In the genomic region with DNA sequence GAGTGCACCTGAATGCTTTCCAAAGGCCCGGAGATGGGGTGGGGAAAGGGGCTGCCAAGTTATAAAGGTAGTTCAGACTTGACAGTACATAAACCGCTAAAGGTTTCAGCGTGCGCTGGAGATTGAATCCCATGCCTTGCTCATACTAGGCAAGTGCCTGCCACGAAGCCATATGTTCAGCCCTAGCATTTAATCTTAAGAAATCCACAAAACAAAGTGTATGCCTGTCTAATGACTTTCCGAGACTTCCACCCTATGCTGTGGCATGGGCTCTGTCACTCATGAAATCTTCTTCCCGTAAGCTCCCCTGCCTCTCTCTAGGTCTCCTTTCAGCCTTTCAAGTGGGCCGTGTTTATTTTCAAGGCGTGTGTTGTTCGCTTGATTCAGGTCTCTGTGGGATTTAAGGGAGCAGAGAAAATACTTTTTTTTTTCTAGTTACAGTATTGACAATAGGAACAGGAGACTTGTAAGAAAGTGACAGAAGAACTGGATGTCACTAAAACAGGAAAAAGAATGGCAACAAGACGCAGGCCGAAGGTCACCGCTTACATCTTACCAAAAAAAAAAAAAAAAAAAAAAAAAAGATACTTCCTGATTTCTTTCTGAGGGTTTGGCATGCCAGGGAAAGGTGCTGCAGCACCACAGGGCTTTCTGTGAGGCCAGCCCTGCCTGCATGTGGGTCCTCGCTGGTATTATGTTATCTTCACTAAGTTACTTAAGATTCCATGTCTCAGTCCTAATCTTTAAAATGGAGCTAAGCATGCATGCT, we compare ENCODE assay signal across 9 mouse cellular contexts. TPM values are rescaled to one million over a fixed set of nuclear protein-coding genes. Genes with fewer than 3 reads are reported as not detected.
DNase-seq lines count a peak whose midpoint lies in the region; ATAC-seq and TF ChIP-seq lines count a peak whose summit lies in the region.
"Had no signal": no experiment of that assay in that cellular context is flagged by ENCODE, and none has a peak within 500 bp of the region (broad histone marks: within the 10 kb centered on the region; RNA-seq: fewer than 3 reads in every experiment).

No protein-coding gene starts in this region.

- peaks cover 74% of the 10 kb centered on the region for H3K4me1 ChIP-seq in lung, embryonic 16.5 days (replicated peaks; ENCODE audit: control insufficient read depth, insufficient read depth, low read length)
- H3K4me1 ChIP-seq in liver, embryonic 12.5 days = peaks cover 74% of the 10 kb centered on the region
- H3K4me1 ChIP-seq in stomach, embryonic 16.5 days (ENCODE audit: control insufficient read depth, insufficient read depth, low read length) = peaks cover 44% of the 10 kb centered on the region

- no peak for ATAC-seq in lung, embryonic 16.5 days (ENCODE audit: low read depth)
- no peak for ATAC-seq in liver, embryonic 12.5 days
- ATAC-seq in stomach, embryonic 16.5 days (ENCODE audit: insufficient read depth, low FRiP score) = no peak
- no peak for ATAC-seq in megakaryocyte-erythroid progenitor cell, adult 5-6 weeks (replicated peaks; ENCODE audit: low FRiP score, low TSS enrichment, poor library complexity, severe bottlenecking)

- no peak for DNase-seq in gastrocnemius, adult 2 months
- DNase-seq in gastrocnemius, postnatal 10 days = no peak
- no peak for DNase-seq in lung, postnatal 25 days (ENCODE audit: low spot score)
- no peak for DNase-seq in kidney, adult 18-20 months
- DNase-seq: spleen, adult 18-20 months had no signal

- no peaks in the 10 kb centered on the region for H3K27me3 ChIP-seq in lung, embryonic 16.5 days (ENCODE audit: control insufficient read depth, insufficient read depth, low read depth, low read length)
- H3K27me3 ChIP-seq in liver, embryonic 12.5 days (replicated peaks) = peaks cover 22% of the 10 kb centered on the region
- H3K27me3 ChIP-seq in stomach, embryonic 16.5 days (ENCODE audit: control insufficient read depth, insufficient read depth, low read length) = no peaks in the 10 kb centered on the region

- peak overlapping the region; percentile 26 for H3K4me2 ChIP-seq in lung, embryonic 16.5 days (ENCODE audit: low read depth, low read length)
- H3K4me2 ChIP-seq in liver, embryonic 12.5 days = peak overlapping the region; percentile 15; the same call in 1 of the 2 replicates
- H3K4me2 ChIP-seq in stomach, embryonic 16.5 days (ENCODE audit: low read depth, low read length) = peak overlapping the region; percentile 23; the same call in 1 of the 2 replicates

- no peaks in the 10 kb centered on the region for H3K9me3 ChIP-seq in lung, embryonic 16.5 days (ENCODE audit: control insufficient read depth, low read length)
- H3K9me3 ChIP-seq in liver, embryonic 12.5 days (replicated peaks) = no peaks in the 10 kb centered on the region
- H3K9me3 ChIP-seq in stomach, embryonic 16.5 days (replicated peaks; ENCODE audit: control insufficient read depth, low read length) = no peaks in the 10 kb centered on the region

- H3K9ac ChIP-seq in lung, embryonic 16.5 days (ENCODE audit: low read length) = no peak overlapping the region; the same call in 1 of the 2 replicates
- H3K9ac ChIP-seq in liver, embryonic 12.5 days = no peak overlapping the region
- H3K9ac ChIP-seq in stomach, embryonic 16.5 days (ENCODE audit: low read length) = peak overlapping the region; percentile 33; the same call in 1 of the 2 replicates

- no peak overlapping the region for H3K4me3 ChIP-seq in gastrocnemius, adult 2 months
- no peak overlapping the region for H3K4me3 ChIP-seq in lung, embryonic 16.5 days (ENCODE audit: low read length)
- no peak overlapping the region for H3K4me3 ChIP-seq in liver, embryonic 12.5 days
- no peak overlapping the region for H3K4me3 ChIP-seq in stomach, embryonic 16.5 days (replicated peaks; ENCODE audit: low read length)

- no peak for TF ChIP-seq CTCF in gastrocnemius, adult 2 months (IDR thresholded peaks at IDR 0.05)

- H3K36me3 ChIP-seq in lung, embryonic 16.5 days (ENCODE audit: control insufficient read depth, insufficient read depth, low read length) = no peaks in the 10 kb centered on the region
- no peaks in the 10 kb centered on the region for H3K36me3 ChIP-seq in liver, embryonic 12.5 days
- no peaks in the 10 kb centered on the region for H3K36me3 ChIP-seq in stomach, embryonic 16.5 days (ENCODE audit: control insufficient read depth, insufficient read depth, low read length)

- H3K27ac ChIP-seq in gastrocnemius, adult 2 months = peak overlapping the region; percentile 80
- peak overlapping the region; percentile 68 for H3K27ac ChIP-seq in lung, embryonic 16.5 days (ENCODE audit: low read length)
- no peak overlapping the region for H3K27ac ChIP-seq in liver, embryonic 12.5 days
- H3K27ac ChIP-seq in stomach, embryonic 16.5 days (ENCODE audit: low read length) = peak overlapping the region; percentile 81

- WGBS in lung, embryonic 16.5 days = 46% methylated on average over 14 of the region's 14 CpGs
- WGBS in liver, embryonic 12.5 days (ENCODE audit: insufficient replicate concordance) = 59% methylated on average over 14 of the region's 14 CpGs
- WGBS in stomach, embryonic 16.5 days = 45% methylated on average over 14 of the region's 14 CpGs

- intact Hi-C loops in gastrocnemius, adult 2 months (cut with DNase I) = no loop called here

RNA-seq across cellular contexts. Expression of a gene that starts 3.0 kb away (rescaled TPM):
- total RNA-seq in gastrocnemius, adult 2 months (2021) = 10 to 100 TPM; 28.4 to 56.4 TPM
- 10 to 100 TPM; 57.0 to 59.6 TPM for total RNA-seq in gastrocnemius, postnatal 10 days (2021)
- polyA plus RNA-seq in lung, embryonic 16.5 days (2015; fragmentation: Nextera tagmentation; extraction: Ambion mirVana) = 13.7 and 14.3 TPM in 2 replicates
- 6.5 and 6.9 TPM in 2 replicates for polyA plus RNA-seq in liver, embryonic 12.5 days (2016; fragmentation: Nextera tagmentation; extraction: Ambion mirVana)
- 7.4 and 8.6 TPM in 2 replicates for polyA plus RNA-seq in stomach, embryonic 16.5 days (2015; fragmentation: Nextera tagmentation; extraction: Ambion mirVana)
- total RNA-seq in megakaryocyte-erythroid progenitor cell, adult 5-6 weeks (2014; fragmentation: Nextera tagmentation) = 4.5 and 7.6 TPM in 2 replicates
- 5.8 and 7.7 TPM in 2 replicates for total RNA-seq in megakaryocyte-erythroid progenitor cell, adult 5-6 weeks (2017)

RNA-seq across cellular contexts. Expression of a gene that starts 30.1 kb away (rescaled TPM):
- total RNA-seq in gastrocnemius, adult 2 months (2021) = 10 to 100 TPM; 51.8 to 55.7 TPM
- total RNA-seq in gastrocnemius, postnatal 10 days (2021) = 10 to 100 TPM; 94.7 to 96.4 TPM
- polyA plus RNA-seq in lung, embryonic 16.5 days (2015; fragmentation: Nextera tagmentation; extraction: Ambion mirVana) = 254 and 275 TPM in 2 replicates
- polyA plus RNA-seq in liver, embryonic 12.5 days (2016; fragmentation: Nextera tagmentation; extraction: Ambion mirVana) = 213 and 222 TPM in 2 replicates
- 230 TPM in 2 replicates for polyA plus RNA-seq in stomach, embryonic 16.5 days (2015; fragmentation: Nextera tagmentation; extraction: Ambion mirVana)
- 223 and 248 TPM in 2 replicates for total RNA-seq in megakaryocyte-erythroid progenitor cell, adult 5-6 weeks (2014; fragmentation: Nextera tagmentation)
- total RNA-seq in megakaryocyte-erythroid progenitor cell, adult 5-6 weeks (2017) = 358 and 414 TPM in 2 replicates
